In the genomic region with DNA sequence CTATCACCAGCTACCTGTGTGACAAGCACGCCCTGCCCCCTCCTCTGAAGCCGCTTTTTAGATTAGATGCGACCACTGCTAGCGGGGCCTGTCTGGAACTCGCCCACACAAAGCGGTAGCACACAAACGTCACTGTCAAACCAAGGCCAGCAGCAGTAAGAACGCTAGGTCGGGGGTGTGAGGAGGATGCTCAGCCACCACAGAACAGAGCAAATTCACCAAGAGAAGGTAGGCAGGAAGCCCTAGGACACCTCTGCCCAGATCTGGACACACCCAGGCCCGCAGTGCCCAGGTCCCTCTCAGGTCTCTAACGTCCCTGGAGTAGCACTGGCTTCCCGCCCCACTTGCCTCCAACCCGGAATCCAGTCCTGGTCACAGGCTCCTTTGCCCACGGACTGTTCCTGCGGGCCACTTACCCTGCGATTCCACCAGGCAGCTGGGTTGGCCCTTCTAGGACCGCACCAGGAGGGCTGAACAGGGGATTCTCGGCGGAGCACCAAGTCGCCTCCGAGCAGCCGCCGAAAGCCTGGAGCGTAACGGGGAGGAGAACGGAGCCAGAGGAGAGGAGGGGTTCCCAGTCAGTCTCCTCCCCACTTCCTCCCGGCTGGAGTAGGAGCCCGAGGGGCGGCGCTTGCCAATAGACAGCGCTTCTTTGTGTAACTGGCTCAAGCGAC, we compare ENCODE assay signal across 8 mouse cellular contexts. TPM values are rescaled to one million over a fixed set of nuclear protein-coding genes. Genes with fewer than 3 reads are reported as not detected.
DNase-seq lines count a peak whose midpoint lies in the region; ATAC-seq and TF ChIP-seq lines count a peak whose summit lies in the region.

No protein-coding gene starts in this region.

- no peak for TF ChIP-seq CTCF in Patski (IDR thresholded peaks at IDR 0.05)
- TF ChIP-seq CTCF in olfactory bulb, adult 2 months (IDR thresholded peaks at IDR 0.05; ENCODE audit: insufficient read depth, low read depth, low read length): no peak

- POLR2A ChIA-PET in Patski (lab: Charles Lee): interaction anchor here (0.6 kb wide), 1 partner anchor 115 kb away, joined by 3 read pairs; no protein-coding TSS in a partner anchor

- TF ChIP-seq POLR2A in olfactory bulb, adult 2 months (IDR thresholded peaks at IDR 0.05; ENCODE audit: insufficient read depth, low read depth, low read length): peak; percentile 52; the same call in 1 of the 2 replicates

- peak; percentile 95 for ATAC-seq in Patski
- ATAC-seq in hematopoietic stem cell, adult 5-6 weeks (replicated peaks in 1 of 2; ENCODE audit: insufficient read depth in 1 of 2, low FRiP score in 2 of 2, low TSS enrichment in 1 of 2, low read depth in 1 of 2, poor library complexity in 2 of 2, severe bottlenecking in 2 of 2): peak; percentile 91 to 92

- in situ Hi-C loops in Patski (cut with MboI; ENCODE audit: low pct_unique_long_range_greater_than_20kb): loop anchor here (25.0 kb wide), 1 partner anchor 595 kb away; no protein-coding TSS in a partner anchor

- peak; percentile 38 for DNase-seq in Patski (ENCODE audit: low read depth, low spot score)
- peak; percentile 88 for DNase-seq in cerebellum, adult 9-11 months
- peak; percentile 78 to 91 for DNase-seq in frontal cortex, adult 2 months (ENCODE audit: extremely low spot score in 1 of 2, low spot score in 1 of 2)
- DNase-seq in layer of hippocampus, adult 8-10 months (ENCODE audit: low spot score in 2 of 2): peak; percentile 78 to 80
- DNase-seq in lung, adult 18-20 months: peak; percentile 84 to 89
- DNase-seq in yolk sac, embryonic 10.5 days (ENCODE audit: low spot score): peak; percentile 79

- no peaks in the 10 kb centered on the region for H3K27me3 ChIP-seq in Patski

- peaks cover 8% of the 10 kb centered on the region for H3K4me1 ChIP-seq in olfactory bulb, adult 2 months (ENCODE audit: control insufficient read depth, insufficient read depth, low read length)

- peak overlapping the region; percentile 92 for H3K27ac ChIP-seq in olfactory bulb, adult 2 months (ENCODE audit: insufficient read depth, low read depth, low read length)

- WGBS in olfactory bulb, adult 2 months: under 1% methylated on average over 32 of the region's 32 CpGs

- H3K4me3 ChIP-seq in olfactory bulb, adult 2 months (ENCODE audit: insufficient read depth, low read depth, low read length): peak overlapping the region; percentile 93

- CTCF ChIA-PET in Patski (lab: Charles Lee): interaction anchor here (1.4 kb wide), 1 partner anchor 10 kb away, joined by 3 read pairs; no protein-coding TSS in a partner anchor

RNA-seq across cellular contexts. Expression of gene Tcaf1, which starts 17.2 kb away (rescaled TPM):
- 69.7 TPM for polyA plus RNA-seq in Patski (2021)
- 107 and 119 TPM in 2 replicates for polyA plus RNA-seq in frontal cortex, adult 2 months (2012; rRNA removed)
- total RNA-seq in hematopoietic stem cell, adult 5-6 weeks (2017): 3.0 and 12.7 TPM in 2 replicates
- 100 to 1,000 TPM; 192 to 236 (median 213) TPM for total RNA-seq in layer of hippocampus, adult 8-10 months (2022)
- 57.7 and 87.1 TPM in 2 replicates for polyA plus RNA-seq in olfactory bulb, adult 2 months (2012; ENCODE audit: insufficient read depth, insufficient read length, low replicate concordance, missing spikeins)

RNA-seq across cellular contexts. Expression of gene Olfr453, which starts 46.5 kb away (rescaled TPM):
- polyA plus RNA-seq in Patski (2021): not detected
- polyA plus RNA-seq in frontal cortex, adult 2 months (2012; rRNA removed): not detected in 2 replicates
- not detected in 2 replicates for total RNA-seq in hematopoietic stem cell, adult 5-6 weeks (2017)
- total RNA-seq in layer of hippocampus, adult 8-10 months (2022): not detected
- polyA plus RNA-seq in olfactory bulb, adult 2 months (2012; ENCODE audit: insufficient read depth, insufficient read length, low replicate concordance, missing spikeins): not detected in 2 replicates

RNA-seq across cellular contexts. Expression of gene Tcaf2, which starts 47.6 kb away (rescaled TPM):
- 9.0 TPM for polyA plus RNA-seq in Patski (2021)
- 0.62 and 0.63 TPM in 2 replicates for polyA plus RNA-seq in frontal cortex, adult 2 months (2012; rRNA removed)
- 0.20 and 1.3 TPM in 2 replicates for total RNA-seq in hematopoietic stem cell, adult 5-6 weeks (2017)
- total RNA-seq in layer of hippocampus, adult 8-10 months (2022): 1 to 10 TPM in 1 of 4 experiments, under 1 TPM in 3; 0.74 to 1.1 (median 0.89) TPM
- not detected in 2 replicates for polyA plus RNA-seq in olfactory bulb, adult 2 months (2012; ENCODE audit: insufficient read depth, insufficient read length, low replicate concordance, missing spikeins)

Comparison
In these comparisons a context has a peak if more than half of its experiments do, and no peak if none do; other contexts are left out.
1. Peak in every context shown above with its lines: DNase-seq, ATAC-seq, H3K4me3 ChIP-seq and H3K27ac ChIP-seq.
2. DNase-seq: peak in every context shown above with its lines; median percentile 88 in cerebellum, adult 9-11 months; 86 in lung, adult 18-20 months; 84 in frontal cortex, adult 2 months; 79 in layer of hippocampus, adult 8-10 months; 79 in yolk sac, embryonic 10.5 days; 38 in Patski.